Mouse (Mus musculus): ENCODE results near the gene Agps. TPM values are rescaled to one million over a fixed set of nuclear protein-coding genes. Genes with fewer than 3 reads are reported as not detected.
"Not testable (repeated sequence)": the region's sequence is repeated elsewhere in the genome, so short reads cannot be mapped to it uniquely, and the experiment has no call there.

Agps gene
- polyA plus RNA-seq, 1 experiment from 2014 or later = 38.2 TPM

GRCm38 (mm10) chr2:75974131-75974530 lies 142.2 kb downstream of the Agps start:
- ATAC-seq (replicated peaks; ENCODE audit: low FRiP score) = no peak
- no peak overlapping the region for H3K4me2 ChIP-seq
- no peak overlapping the region for H3K4me3 ChIP-seq (ENCODE audit: low read depth, low read length)
- DNase-seq (ENCODE audit: low spot score) = no peak
- no peaks in the 10 kb centered on the region for H3K27me3 ChIP-seq (replicated peaks; ENCODE audit: control insufficient read depth, insufficient read depth, low read length)
- no peak overlapping the region for H3K9ac ChIP-seq (ENCODE audit: low read depth, low read length)
- H3K9me3 ChIP-seq (ENCODE audit: control insufficient read depth, low read length) = no peaks in the 10 kb centered on the region
- 67% methylated on average over 9 of the region's 9 CpGs for WGBS
- no peaks in the 10 kb centered on the region for H3K4me1 ChIP-seq (replicated peaks; ENCODE audit: control insufficient read depth, insufficient read depth, low read length)
- no peak overlapping the region for H3K27ac ChIP-seq (ENCODE audit: low read depth, low read length)
- H3K36me3 ChIP-seq (ENCODE audit: control insufficient read depth, insufficient read depth, low read length) = no peaks in the 10 kb centered on the region

GRCm38 (mm10) chr2:75976070-75976469 lies 144.1 kb downstream of the Agps start:
- H3K9me3 ChIP-seq (ENCODE audit: control insufficient read depth, low read length); H3K4me2 ChIP-seq; H3K36me3 ChIP-seq (ENCODE audit: control insufficient read depth, insufficient read depth, low read length); ATAC-seq (replicated peaks; ENCODE audit: low FRiP score); H3K4me3 ChIP-seq (ENCODE audit: low read depth, low read length); H3K27me3 ChIP-seq (replicated peaks; ENCODE audit: control insufficient read depth, insufficient read depth, low read length); H3K4me1 ChIP-seq (replicated peaks; ENCODE audit: control insufficient read depth, insufficient read depth, low read length); H3K9ac ChIP-seq (ENCODE audit: low read depth, low read length); DNase-seq (ENCODE audit: low spot score); H3K27ac ChIP-seq (ENCODE audit: low read depth, low read length): not testable (repeated sequence)
- 85% methylated on average over 2 of the region's 2 CpGs for WGBS

- ATAC-seq (replicated peaks; ENCODE audit: low FRiP score); H3K27me3 ChIP-seq (replicated peaks; ENCODE audit: control insufficient read depth, insufficient read depth, low read length); H3K4me2 ChIP-seq; H3K36me3 ChIP-seq (ENCODE audit: control insufficient read depth, insufficient read depth, low read length); H3K9me3 ChIP-seq (ENCODE audit: control insufficient read depth, low read length); H3K4me1 ChIP-seq (replicated peaks; ENCODE audit: control insufficient read depth, insufficient read depth, low read length); H3K4me3 ChIP-seq (ENCODE audit: low read depth, low read length); H3K9ac ChIP-seq (ENCODE audit: low read depth, low read length); DNase-seq (ENCODE audit: low spot score); H3K27ac ChIP-seq (ENCODE audit: low read depth, low read length): not testable (repeated sequence)
- WGBS = 22% methylated on average over 18 of the region's 24 CpGs
Measured at GRCm38 (mm10) chr2:75977752-75978368, 145.9 kb downstream of the Agps start, which contains the start of gene Ttc30a2. Gene Ttc30a2, minus strand, starts transcription at chr2:75978170.

Other genes with a start within 250 kb of the Agps start
- gene Hnrnpa3, start 172.9 kb upstream of the Agps start, polyA plus RNA-seq (2014; fragmentation: Nextera tagmentation; extraction: Ambion mirVana) = 222 and 234 TPM in 2 replicates
- 69.6 and 77.5 TPM in 2 replicates for gene Nfe2l2, start 127.5 kb upstream of the Agps start, polyA plus RNA-seq (2014; fragmentation: Nextera tagmentation; extraction: Ambion mirVana)
- gene Ttc30b, start 106.4 kb downstream of the Agps start, polyA plus RNA-seq (2014; fragmentation: Nextera tagmentation; extraction: Ambion mirVana) = 2.1 and 3.2 TPM in 2 replicates
- 0.34 and 0.36 TPM in 2 replicates for gene Ttc30a2, start 146.0 kb downstream of the Agps start, polyA plus RNA-seq (2014; fragmentation: Nextera tagmentation; extraction: Ambion mirVana)
- 4.8 and 5.4 TPM in 2 replicates for gene Ttc30a1, start 149.8 kb downstream of the Agps start, polyA plus RNA-seq (2014; fragmentation: Nextera tagmentation; extraction: Ambion mirVana)

Data from liver, embryonic 11.5 days (tissue).